Mouse (Mus musculus) 3T3-L1 (cell line): Measurements from ENCODE around the gene Pogk.

Experiments used
- DNase-seq: peaks from one replicate; pipeline ENCODE4 v3.0.0-alpha.2; 2015; ENCODE audit warnings: low read depth, low spot score

The Pogk gene

DNA sequence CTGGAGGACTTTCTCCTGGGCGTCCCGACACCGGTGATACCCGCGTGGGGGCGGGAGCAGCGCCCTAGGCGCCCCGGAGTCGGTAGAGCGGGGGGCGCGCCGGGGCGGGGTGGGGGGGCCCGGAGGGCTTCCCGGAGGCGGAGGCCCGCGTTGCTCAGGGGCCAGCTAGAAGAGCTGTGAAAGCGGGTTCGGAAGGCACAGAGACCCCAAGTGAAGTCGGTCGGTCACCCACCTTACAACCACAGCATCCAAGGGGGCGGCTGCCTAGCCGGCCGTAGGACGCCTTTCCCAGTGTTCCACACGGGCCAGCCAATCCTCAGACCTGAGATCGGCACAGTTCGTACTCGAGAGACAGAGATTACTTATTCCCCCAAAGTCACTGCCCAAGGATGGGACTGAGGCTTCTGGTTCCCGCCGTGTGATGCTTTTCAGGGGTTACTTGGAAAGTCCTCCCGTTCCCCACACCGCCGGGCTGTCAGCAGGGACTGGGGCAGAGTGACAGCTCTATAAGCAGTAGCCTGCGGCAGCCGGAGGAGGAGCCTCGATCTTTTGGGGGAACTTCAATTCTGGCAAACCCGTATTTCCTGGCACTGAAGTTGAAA is 29.9 kb downstream of the Pogk start:
- DNase-seq = peak; percentile 76

DNA sequence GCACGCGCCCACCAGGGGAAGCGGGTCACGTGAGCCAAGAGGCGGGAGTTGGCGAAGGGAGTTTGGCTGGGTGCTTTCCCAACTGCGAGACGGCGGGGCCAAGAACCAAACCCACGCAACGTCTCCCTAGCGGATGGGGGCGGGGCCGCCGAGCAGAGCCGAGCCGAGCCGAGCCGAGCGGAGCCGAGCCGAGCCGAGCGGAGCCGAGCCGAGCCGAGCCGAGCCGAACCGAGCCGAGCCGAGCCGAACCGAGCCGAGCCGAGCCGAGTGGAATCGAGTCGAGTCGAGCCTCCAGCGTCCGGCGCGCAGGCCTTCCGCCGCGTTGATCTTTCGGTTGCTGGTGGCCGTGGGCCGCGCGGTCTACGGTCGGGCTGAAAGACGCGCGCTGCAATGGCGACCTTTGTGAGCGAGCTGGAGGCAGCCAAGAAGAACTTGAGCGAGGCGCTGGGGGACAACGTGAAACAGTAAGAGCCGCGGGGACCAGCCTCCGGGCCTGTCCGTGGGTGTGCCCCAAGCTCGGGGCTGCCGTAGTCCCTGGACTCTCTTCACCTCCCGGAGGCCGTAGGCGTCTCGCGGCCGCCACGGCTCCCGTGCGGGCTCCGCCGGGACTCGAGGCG is 30.5 kb downstream of the Pogk start, which contains the start of gene Tada1:
Gene Tada1 (plus strand): TSS at position 85 of the 617 bp plus-strand sequence.
- peak; percentile 85 for DNase-seq

DNA sequence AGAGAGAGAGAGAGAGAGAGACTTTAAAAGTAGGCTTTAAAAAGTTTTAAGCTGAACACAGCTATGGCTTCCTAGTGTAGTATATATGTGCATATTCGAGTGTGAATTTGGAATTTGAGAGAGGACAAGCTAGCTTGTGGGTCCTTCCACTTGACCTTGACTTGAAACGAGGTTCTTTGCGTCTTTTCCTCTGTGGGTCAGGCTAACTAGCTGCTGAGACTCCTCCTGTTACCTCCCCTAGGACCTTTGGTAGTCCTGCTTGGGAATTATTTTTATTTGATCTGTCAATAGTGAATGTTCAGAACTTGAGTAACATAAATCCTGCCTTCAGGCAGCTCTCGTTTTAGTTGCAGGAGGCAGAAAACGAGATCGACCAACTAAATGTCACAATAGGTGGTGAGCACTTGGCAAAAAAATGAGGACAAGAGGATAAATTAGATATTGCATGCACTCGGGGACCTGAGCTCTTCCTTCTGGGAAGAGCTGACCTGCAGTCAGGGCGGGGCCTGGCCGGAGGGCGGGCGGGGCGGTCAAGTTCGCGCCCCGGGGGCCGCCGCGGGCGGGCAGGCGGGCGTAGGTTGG is 31.1 kb downstream of the Pogk start:
- DNase-seq = no peak

DNA sequence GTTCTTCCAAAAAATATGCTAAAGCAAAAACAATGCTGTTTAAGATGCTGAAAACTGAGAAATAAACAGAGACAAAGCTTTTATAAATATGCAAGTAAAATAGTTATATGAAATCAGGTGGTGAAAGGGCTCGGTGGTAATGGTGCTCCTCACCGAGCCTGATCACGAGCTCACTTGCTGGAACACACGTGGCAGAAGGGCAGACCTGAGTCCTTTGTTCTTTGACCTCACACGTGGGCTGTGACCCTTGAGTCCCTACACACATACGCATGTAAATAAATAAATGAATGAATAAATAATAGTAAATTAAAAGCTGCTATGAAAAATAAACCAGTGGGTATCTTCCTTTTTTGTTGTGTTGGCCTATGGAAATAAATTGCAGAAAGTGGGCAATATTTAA is 32.5 kb downstream of the Pogk start:
- DNase-seq = no peak

DNA sequence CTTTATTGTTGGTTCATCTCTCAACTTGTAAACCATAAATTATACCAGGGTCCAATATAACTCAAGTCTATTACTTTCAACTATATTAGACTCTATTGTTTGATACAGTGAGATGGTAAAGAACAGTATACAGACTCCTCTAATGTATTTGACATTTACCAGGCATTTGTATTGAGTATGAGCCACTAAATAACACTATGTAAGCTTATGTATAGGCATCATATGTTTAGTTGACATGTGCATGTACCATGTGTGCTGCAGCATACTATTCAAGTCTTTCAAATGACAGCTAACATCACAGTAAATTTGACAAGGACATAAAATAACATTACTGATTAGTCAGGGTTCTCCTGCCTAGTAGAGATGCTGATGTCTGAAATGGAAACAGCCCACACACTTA is 46.5 kb downstream of the Pogk start:
- DNase-seq = no peak

DNA sequence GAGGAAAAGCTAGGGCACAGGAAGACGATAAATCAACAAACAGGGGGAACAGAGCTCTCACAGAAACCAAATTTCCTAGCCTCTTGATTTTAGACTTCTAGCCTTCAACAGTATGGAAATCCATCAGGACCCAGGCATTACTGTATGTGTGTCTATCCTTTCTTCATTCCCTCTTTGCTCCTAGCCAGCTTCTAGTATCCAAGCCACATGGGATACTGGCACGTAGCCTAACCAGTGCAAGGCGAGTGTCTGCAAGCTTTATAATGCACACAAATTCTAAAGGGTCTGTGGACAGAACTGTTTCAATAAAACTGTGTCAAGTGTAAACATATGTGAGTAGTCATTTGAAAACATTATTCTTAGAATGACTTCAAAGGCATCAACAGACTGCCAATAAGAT is 47.0 kb downstream of the Pogk start:
- DNase-seq = no peak

DNA sequence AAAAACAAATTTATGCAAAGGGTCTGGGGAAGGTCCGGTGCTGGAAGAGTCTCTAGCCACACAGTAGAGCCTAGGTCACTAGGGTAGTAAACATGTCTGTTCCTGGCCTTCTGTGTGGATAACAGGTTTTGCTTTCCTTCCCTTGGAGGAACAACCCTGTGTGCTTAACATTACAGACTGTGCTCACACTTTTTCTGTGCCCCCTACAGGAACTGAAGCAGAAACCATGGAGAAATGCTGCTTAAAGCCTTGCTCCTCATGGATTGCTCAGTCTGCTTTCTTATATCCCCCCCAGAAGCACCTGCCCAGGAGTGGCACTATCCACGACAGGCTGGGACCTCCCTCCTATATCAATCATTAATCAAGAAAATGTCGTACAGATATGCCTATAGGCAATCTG is 47.8 kb downstream of the Pogk start:
- DNase-seq = no peak

DNA sequence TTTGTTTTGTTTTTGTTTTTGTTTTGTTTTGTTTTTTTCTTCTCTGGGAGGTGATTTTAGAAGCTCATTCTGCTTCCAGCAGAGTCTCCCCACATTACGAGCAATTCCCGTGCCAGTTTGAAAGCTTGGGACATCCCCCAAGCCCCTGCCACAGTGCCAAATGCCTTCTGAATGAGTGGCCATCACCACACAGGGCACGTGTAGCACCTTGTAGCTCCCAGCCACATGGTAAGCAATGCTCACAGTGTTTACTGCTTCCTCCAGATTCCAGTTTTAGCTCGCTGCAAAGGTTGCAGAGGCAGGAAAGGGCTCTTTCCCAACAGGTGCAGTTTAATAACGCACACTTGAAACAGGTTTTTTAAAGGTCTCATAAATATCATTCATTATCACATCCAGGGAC is 48.8 kb downstream of the Pogk start:
- no peak for DNase-seq

DNA sequence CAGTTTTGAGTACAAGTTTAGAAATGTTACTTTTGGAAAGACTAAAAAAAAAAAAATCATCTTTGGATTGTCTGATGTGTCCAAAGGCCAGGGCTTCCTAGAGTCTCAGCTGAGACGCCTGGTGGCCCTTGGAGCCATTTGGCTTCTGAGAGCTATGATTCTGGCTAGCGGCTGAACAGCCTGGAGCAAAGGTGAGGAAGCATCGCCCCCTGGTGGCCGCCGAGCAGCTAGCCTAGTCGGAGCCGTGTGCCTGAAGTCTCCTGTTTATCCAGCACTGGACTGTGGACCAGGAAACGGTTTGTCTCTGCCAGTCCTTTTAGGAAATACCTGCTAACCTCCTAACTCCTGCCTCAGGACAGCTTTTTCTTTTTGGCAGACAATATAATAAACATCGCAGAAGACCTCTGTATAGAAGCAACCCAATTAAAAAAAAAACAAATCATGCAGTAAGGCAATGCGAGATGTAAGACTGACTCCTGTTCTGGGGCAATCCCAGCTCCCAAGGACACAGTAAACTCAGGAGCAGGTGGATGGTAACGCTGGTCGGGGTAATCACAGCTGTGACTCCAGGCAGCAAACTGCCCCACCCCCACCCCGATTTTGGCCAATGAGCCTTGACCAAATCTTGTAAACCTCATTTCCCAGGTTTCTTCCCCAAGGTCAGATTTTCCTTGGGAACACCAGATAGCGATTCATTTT is 49.4 kb downstream of the Pogk start:
- peak; percentile 70 for DNase-seq

DNA sequence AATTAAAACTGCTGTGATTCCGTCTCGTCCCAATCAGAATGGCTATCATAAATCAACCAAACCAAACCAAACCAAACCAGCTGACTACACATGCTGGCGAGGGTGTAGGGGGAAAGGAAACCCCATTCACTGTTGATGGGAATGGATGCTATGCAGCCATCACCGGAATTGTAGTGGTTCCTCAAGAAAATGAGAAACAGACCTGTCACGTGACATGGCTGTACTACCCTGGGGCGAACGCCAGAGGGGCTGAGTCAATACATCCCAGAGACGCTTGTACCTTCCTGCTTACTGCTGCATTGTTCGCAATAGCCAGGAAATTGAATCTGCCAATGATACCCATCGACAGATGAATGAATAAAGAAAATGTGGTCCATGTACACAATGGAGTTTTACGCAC is 59.9 kb downstream of the Pogk start:
- DNase-seq = peak; percentile 18

DNA sequence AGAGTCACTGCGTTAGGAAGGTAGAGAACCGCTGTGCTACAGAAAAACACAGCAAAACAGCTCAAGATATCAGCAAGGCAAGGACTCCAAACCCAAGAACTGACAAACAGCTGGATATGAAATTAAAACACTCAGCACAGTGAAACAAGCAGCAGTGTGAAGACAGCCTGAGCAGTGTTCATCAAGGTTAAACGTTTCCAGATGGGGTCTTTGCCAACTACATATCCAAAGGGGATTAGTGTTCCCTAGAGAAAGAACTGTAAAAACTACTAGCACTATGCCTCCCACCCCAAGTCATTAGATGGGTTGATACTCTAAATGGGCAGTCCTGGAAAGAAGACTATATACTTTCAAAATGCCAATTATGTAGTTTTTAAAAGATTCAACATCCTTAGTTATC is 60.3 kb downstream of the Pogk start:
- no peak for DNase-seq

DNA sequence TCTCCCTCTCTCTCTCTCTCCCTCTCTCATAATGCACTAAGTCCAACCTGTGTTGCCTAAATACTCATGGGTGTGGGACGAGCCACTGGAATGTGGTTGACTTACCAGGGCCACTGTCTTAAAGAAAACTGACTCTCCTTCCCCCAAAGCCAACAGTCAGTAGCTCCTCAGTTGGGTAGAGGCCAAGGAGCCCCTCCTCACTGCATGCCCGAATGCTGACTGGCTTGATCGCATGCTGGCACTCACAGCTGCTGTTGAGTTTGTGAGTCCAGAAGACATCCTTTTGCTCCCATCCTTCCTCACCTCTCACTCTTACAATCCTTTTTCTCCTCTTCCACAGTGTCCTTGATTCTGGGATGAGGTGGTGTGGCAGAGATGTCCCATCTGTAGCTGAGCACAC is 62.8 kb downstream of the Pogk start:
- no peak for DNase-seq

DNA sequence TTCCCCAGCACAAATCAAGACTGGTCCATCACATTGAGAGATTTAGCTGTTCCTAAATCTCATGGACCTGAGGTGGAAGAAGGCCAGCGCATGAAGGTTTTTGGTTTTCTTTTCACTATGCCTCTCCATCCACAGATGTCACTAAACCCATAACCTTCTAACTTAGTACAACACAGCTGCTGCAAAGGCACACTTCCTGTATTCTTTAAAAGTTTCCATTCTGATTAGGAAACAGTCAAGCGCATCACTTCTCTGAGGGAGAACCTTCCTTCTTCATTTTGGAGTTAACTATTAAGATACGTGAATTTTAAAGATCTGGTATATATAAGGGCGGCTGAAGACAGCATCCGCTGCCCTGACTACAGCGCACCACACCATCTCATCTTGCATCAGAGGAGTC is 64.1 kb downstream of the Pogk start:
- no peak for DNase-seq

DNA sequence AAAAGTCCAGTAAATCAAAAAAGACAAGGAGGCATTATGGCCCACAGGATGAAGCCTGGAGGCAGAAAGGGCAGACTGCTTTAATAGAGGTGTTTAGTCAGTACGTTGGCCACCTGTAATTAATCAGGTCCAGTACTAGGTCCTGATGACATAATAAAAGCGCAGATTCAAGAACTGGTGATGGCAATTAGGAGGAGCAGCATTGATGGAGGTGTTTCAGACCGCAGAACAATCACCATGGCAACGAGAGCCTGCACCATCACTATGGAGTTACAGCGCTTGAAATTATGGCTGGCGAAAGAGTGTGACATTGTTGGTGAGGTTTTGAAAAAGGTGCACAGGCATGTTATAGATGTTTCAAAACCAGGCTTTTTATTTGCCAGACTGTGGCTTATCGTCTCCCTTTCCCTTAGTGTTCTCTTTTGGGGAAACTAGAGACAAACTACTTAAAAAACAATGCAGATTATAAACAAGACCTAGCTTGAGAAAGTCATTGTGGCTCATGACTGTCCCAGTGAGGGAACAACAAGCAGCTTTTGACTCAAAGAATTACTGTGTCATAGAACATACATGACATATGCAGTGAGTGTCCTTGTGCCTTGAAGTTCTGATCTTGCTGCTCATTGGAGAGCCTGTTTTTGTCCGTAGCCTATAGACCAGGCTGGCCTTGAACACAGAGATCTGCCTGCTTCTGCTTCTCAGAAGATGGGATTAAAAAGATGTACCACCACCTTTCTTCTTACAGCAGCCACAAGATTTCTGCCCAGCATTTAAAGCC is 65.2 kb downstream of the Pogk start:
- no peak for DNase-seq

DNA sequence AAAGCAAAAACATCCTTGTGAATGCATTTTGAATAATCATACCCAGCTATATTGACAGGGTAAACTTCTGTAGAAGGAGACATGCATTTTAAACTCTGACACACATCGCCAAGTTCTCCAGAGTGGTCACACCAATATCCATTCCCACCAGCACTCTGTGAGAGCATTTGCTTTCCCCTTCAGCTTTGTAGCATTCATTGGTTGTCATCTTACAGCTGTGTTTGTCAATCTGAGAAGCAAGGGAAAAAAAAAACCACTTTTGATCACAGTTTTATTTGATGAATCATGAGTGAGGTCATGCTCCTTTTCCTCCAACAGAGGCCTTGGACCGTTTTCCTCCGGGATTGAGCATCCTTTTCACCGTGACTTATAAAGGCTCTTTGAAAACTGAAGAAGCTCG is 66.1 kb downstream of the Pogk start:
- no peak for DNase-seq

DNA sequence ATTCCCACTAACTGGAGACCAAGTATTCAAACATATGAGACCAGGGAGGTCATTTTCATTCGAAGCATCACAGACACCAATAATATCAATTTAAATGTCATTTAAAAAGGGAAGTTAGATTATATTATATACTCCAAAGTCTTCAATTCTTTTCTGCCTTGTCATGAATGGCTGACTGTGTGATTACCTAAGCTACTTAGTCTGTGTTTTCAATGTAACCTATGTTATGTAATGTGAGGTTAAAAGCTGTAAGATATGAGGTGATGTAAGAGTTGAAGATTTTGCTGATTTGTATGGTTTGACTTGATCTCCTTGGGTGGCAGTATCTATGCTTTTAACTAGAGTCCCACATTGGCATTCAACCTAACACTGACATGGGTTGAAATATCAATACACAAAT is 67.1 kb downstream of the Pogk start:
- no peak for DNase-seq

DNA sequence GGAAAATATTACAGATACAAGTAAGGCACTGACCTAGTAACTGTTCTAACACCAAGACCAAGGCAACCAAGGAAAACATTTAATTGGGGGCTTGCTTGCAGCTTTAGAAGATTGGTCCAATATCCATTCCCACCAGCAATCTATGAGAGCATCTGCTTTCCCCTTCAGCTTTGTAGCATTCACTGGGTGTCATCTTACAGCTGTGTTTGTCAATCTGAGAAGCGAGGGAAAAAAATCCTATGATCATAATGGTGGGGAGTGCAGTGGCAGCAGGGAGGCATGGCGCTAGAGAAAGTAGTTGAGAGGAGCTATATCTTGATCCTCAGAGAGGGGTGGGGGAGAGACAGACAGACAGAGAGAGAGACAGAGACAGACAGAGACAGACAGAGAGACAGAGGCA is 67.6 kb downstream of the Pogk start:
- DNase-seq = no peak

DNA sequence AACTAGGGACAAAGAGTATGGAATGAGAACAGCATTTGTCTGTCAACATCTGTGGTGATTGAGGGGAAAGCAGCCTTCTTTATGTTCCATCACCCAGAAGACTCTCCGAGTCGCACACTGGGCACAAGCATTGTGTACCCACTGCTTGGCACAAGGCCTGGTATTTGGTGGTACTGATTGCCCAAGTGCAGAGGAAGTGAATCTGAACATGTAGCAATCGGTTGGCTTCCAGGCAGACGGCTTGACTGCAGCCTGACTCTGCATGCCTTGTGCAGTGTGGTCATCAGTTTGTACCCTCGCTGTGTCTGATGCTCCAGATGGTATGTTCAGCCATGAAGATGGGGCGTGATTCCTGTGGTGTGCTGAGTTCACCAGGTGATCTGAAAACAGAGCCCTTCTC is 70.6 kb downstream of the Pogk start:
- DNase-seq = no peak
